Mouse (Mus musculus) spleen, adult 2 months (tissue): ENCODE measurements around the gene Ccdc194.
"Not testable (repeated sequence)": the region's sequence is repeated elsewhere in the genome, so short reads cannot be mapped to it uniquely, and the experiment has no call there.

Experiments used
- CTCF ChIP-seq: fragments of 200-500 bp; IDR thresholded peaks from 2 replicates; pipeline ENCODE4 v1.5.1; 2011; ENCODE audit warnings: mild to moderate bottlenecking, inconsistent platforms; ENCODE audit not compliant: insufficient read depth, insufficient read length, insufficient replicate concordance; ENCODE audit errors: extremely low read depth
- POLR2A ChIP-seq: fragments of 200-500 bp; IDR thresholded peaks from 2 replicates; pipeline ENCODE4 v1.6.1; 2011; ENCODE audit warnings: low read depth, low read length, inconsistent platforms

GRCm38 (mm10) chr8:71519037-71519825, 6.3 kb downstream of the Ccdc194 start:
- TF ChIP-seq CTCF, result peak; percentile 38; the same call in 1 of the 2 replicates
- not testable (repeated sequence) for TF ChIP-seq POLR2A
